ENCODE assay signal across 7 mouse cellular contexts in genomic region chr13:93852419-93853138, GRCm38 (mm10).
A peak's percentile ranks its signal among the peaks of the same experiment; 100 is the strongest.
DNase-seq lines count a peak whose midpoint lies in the region; ATAC-seq lines count a peak whose summit lies in the region.

No protein-coding gene starts in this region.

- no peaks in the 10 kb centered on the region for H3K4me1 ChIP-seq in neural tube, embryonic 11.5 days (ENCODE audit: control insufficient read depth, insufficient read depth, low read length)
- no peaks in the 10 kb centered on the region; the same call in 1 of the 2 replicates for H3K4me1 ChIP-seq in neural tube, embryonic 15.5 days

- ATAC-seq in neural tube, embryonic 11.5 days (ENCODE audit: insufficient read depth, low FRiP score, low TSS enrichment): no peak
- ATAC-seq in neural tube, embryonic 15.5 days (ENCODE audit: low FRiP score): no peak
- ATAC-seq in megakaryocyte, adult 5-6 weeks (ENCODE audit: poor library complexity, severe bottlenecking): peak; percentile 27; the same call in 1 of the 2 replicates

- H3K4me3 ChIP-seq in neural tube, embryonic 11.5 days (ENCODE audit: low read depth, low read length): no peak overlapping the region
- no peak overlapping the region for H3K4me3 ChIP-seq in neural tube, embryonic 15.5 days (replicated peaks)

- no peak overlapping the region for H3K4me2 ChIP-seq in neural tube, embryonic 11.5 days (ENCODE audit: low read depth)
- H3K4me2 ChIP-seq in neural tube, embryonic 15.5 days: no peak overlapping the region

- no peak overlapping the region for H3K27ac ChIP-seq in neural tube, embryonic 11.5 days (ENCODE audit: low read depth, low read length)
- no peak overlapping the region for H3K27ac ChIP-seq in neural tube, embryonic 15.5 days (replicated peaks)

- 60% methylated on average over 14 of the region's 14 CpGs for WGBS in neural tube, embryonic 11.5 days
- WGBS in neural tube, embryonic 15.5 days: 62% methylated on average over 14 of the region's 14 CpGs

- H3K36me3 ChIP-seq in neural tube, embryonic 11.5 days (ENCODE audit: control insufficient read depth, insufficient read depth, low read length): no peaks in the 10 kb centered on the region
- H3K36me3 ChIP-seq in neural tube, embryonic 15.5 days: no peaks in the 10 kb centered on the region

- DNase-seq in neural tube, embryonic 11.5 days (ENCODE audit: low spot score): peak; percentile 33
- peak; percentile 67 for DNase-seq in gastrocnemius, postnatal 25 days
- peak; percentile 42 to 61 for DNase-seq in kidney, adult 8-10 months
- DNase-seq in left cerebral cortex, adult 18-20 months (ENCODE audit: low spot score in 2 of 2): no peak
- no peak for DNase-seq in spleen, postnatal 36 days (ENCODE audit: low spot score in 2 of 2)

- H3K27me3 ChIP-seq in neural tube, embryonic 11.5 days (ENCODE audit: control insufficient read depth, insufficient read depth, low read length): no peaks in the 10 kb centered on the region
- H3K27me3 ChIP-seq in neural tube, embryonic 15.5 days (replicated peaks): no peaks in the 10 kb centered on the region

- H3K9me3 ChIP-seq in neural tube, embryonic 11.5 days (ENCODE audit: control insufficient read depth, low read length): no peaks in the 10 kb centered on the region
- no peaks in the 10 kb centered on the region for H3K9me3 ChIP-seq in neural tube, embryonic 15.5 days (replicated peaks)

- H3K9ac ChIP-seq in neural tube, embryonic 11.5 days (ENCODE audit: low read length): no peak overlapping the region
- H3K9ac ChIP-seq in neural tube, embryonic 15.5 days (replicated peaks): no peak overlapping the region

Comparison
In these comparisons a context has a peak if more than half of its experiments do, and no peak if none do; other contexts are left out.
1. DNase-seq: peak in neural tube, embryonic 11.5 days (single experiment), gastrocnemius, postnatal 25 days (single experiment) and kidney, adult 8-10 months (2 of 2); none in left cerebral cortex, adult 18-20 months (0 of 2) and spleen, postnatal 36 days (0 of 2).